Mouse (Mus musculus) bone marrow, adult 2 months (tissue): ENCODE measurements around the gene Anxa9.

Source experiments
- CTCF ChIP-seq: fragments of 200-500 bp; IDR thresholded peaks from 2 replicates; pipeline ENCODE4 v1.5.1; 2011; ENCODE audit warnings: low read length, control low read depth; ENCODE audit not compliant: control insufficient read depth, insufficient read depth
- POLR2A ChIP-seq: fragments of 200-500 bp; IDR thresholded peaks from 2 replicates; pipeline ENCODE4 v1.6.1; 2011; ENCODE audit warnings: low read depth, mild to moderate bottlenecking, control low read depth, low read length, borderline replicate concordance; ENCODE audit not compliant: control insufficient read depth

DNA sequence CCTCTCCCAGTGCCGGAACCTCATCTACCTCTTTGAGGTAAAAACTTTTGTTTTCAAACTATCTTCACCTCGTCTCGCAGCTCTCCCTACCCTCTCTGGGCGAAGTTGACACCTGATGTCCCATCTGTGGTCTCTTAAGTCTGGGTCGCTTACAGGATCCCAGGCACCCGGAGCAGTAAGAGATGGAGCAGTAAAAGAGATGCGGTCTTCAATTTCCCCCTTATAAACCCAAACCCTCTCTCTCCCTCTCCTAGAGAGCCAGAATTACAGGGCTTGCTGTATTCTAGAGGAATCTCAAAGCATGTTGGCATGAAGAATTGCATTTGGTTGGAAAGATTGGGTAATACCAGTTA is 23.4 kb downstream of the Anxa9 start:
- no peak for TF ChIP-seq CTCF
- no peak for TF ChIP-seq POLR2A
